Mouse (Mus musculus) midbrain, embryonic 15.5 days (tissue): ENCODE measurements around the gene Klf2. TPM values are rescaled to one million over a fixed set of nuclear protein-coding genes. Genes with fewer than 3 reads are reported as not detected.

Experiments used
- ATAC-seq: fragments of 200-750 bp; cut with Nextera tagmentation; replicated peaks from 2 replicates; pipeline ENCODE4 v1.8.0; 2017; ENCODE audit warnings: moderate TSS enrichment
- H3K27ac ChIP-seq: fragments of 300-500 bp; sonication (generic); 2 replicates; pipeline ENCODE4 v1.5.1; 2015; ENCODE audit warnings: mild to moderate bottlenecking, inconsistent platforms
- H3K27me3 ChIP-seq: fragments of 300-500 bp; sonication (generic); replicated peaks from 2 replicates; pipeline ENCODE4 v1.6.1; 2015; ENCODE audit warnings: inconsistent platforms
- H3K36me3 ChIP-seq: fragments of 300-500 bp; sonication (generic); replicated peaks from 2 replicates; pipeline ENCODE4 v1.6.1; 2015; ENCODE audit warnings: inconsistent platforms
- H3K4me1 ChIP-seq: fragments of 300-500 bp; sonication (generic); 2 replicates; pipeline ENCODE4 v1.6.1; 2015; ENCODE audit warnings: inconsistent platforms
- H3K4me2 ChIP-seq: fragments of 300-500 bp; sonication (generic); 2 replicates; pipeline ENCODE4 v1.6.1; 2015; ENCODE audit warnings: inconsistent platforms, mild to moderate bottlenecking, moderate library complexity
- H3K4me3 ChIP-seq: fragments of 300-500 bp; sonication (generic); 2 replicates; pipeline ENCODE4 v1.5.1; 2015; ENCODE audit warnings: mild to moderate bottlenecking, inconsistent platforms
- H3K9ac ChIP-seq: fragments of 300-500 bp; sonication (generic); 2 replicates; pipeline ENCODE4 v1.6.1; 2015; ENCODE audit warnings: mild to moderate bottlenecking, inconsistent platforms
- H3K9me3 ChIP-seq: fragments of 300-500 bp; sonication (generic); 2 replicates; pipeline ENCODE4 v1.6.1; 2016; ENCODE audit warnings: inconsistent platforms
- WGBS: fragments of 180-500 bp; shearing (Covaris S2); methylation state at CpG from one replicate; pipeline ENCODE4 v1.1.7; 2015; ENCODE audit warnings: mixed read lengths; 5-methylcytosine and 5-hydroxymethylcytosine counted together
- polyA plus RNA-seq: library from polyadenylated mRNA; unstranded; fragments of >200 nt; fragmentation: Nextera tagmentation; extraction: Ambion mirVana; gene quantifications from 2 replicates; pipeline ENCODE4 v1.2.1, GENCODE M21; 2015

Klf2 gene
- polyA plus RNA-seq, 1 experiment from 2014 or later, result 4.7 TPM

DNA sequence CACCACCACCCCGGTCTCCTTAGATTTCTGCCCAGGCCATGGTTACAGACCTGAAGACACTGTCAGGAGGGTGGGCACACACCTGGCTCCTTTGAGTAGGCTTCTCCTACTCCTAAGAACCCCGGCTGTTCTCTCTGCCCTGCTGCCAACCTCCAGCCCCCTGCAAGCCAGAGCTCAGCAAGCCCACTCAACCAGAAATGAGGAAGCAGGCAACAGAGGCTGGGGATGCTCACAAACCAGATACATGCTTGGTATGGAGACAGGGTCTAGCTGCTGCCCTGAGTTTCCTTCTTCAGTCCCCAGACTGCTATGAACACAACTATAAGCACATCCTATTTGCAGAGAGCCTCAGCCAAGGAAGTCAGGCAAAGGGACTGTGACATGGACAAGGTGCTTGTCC lies 29.3 kb downstream of the Klf2 start:
- Histone ChIP-seq H3K27me3 (no peaks in the 10 kb centered on the region), H3K36me3 (peaks cover 24% of the 10 kb centered on the region; the same call in 1 of the 2 replicates)
- 92% methylated on average over 2 of the region's 2 CpGs for WGBS

DNA sequence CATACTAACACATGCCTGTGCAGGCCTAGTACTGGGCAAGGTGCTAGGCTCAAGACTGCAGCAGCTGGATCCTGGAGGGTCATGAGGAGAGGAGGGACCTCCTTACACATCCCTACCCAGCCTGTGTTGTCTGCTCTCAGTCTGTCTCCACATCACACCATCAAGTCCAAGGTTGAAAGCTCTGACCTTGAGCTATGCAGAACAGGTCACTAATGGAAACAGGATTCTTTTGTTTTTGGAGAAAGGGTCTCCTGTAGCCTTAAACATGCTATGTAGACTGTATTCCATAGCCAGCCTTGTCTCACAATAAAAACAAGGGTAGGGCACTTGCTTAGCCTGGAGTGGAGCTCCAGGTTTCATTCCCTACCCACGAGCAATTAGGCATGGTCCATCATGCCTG lies 30.1 kb downstream of the Klf2 start:
- 76% methylated on average over 1 of the region's 1 CpGs for WGBS
- Histone ChIP-seq H3K36me3 (peaks cover 24% of the 10 kb centered on the region; the same call in 1 of the 2 replicates), H3K4me2 (no peak overlapping the region)

More for the DNA sequence above, 29.3 kb downstream of the Klf2 start:
- ATAC-seq, result no peak
- Histone ChIP-seq H3K9me3 (no peaks in the 10 kb centered on the region), H3K27ac (no peak overlapping the region), H3K9ac (no peak overlapping the region), H3K4me1 (no peaks in the 10 kb centered on the region), H3K4me2 (no peak overlapping the region), H3K4me3 (no peak overlapping the region)

DNA sequence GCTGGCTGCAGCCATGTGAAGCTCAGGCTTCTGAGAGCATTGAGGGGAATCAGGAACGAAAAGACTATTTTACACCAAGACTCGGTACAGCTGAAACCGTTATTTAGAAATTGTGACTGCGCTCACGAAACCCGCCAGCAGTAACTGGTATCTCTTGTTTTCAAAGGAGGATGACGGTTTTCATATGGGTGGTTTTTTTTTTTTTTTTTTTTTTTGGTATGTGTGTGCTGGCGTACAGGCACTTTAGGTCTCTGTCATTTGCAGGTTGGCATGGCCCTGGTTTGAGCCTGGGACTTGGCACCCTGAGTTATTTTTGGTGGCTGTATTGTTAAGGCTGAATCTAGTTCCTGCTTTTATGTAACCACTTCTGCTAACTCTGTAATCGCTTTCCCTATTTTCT lies 31.0 kb downstream of the Klf2 start:
- Histone ChIP-seq H3K27ac (no peak overlapping the region), H3K4me3 (no peak overlapping the region), H3K4me1 (no peaks in the 10 kb centered on the region), H3K9me3 (no peaks in the 10 kb centered on the region), H3K27me3 (no peaks in the 10 kb centered on the region), H3K9ac (no peak overlapping the region), H3K36me3 (peaks cover 16% of the 10 kb centered on the region; the same call in 1 of the 2 replicates), H3K4me2 (no peak overlapping the region)
- ATAC-seq, result no peak
- 86% methylated on average over 9 of the region's 9 CpGs for WGBS

More for the DNA sequence above, 30.1 kb downstream of the Klf2 start:
- Histone ChIP-seq H3K27me3 (no peaks in the 10 kb centered on the region), H3K9me3 (no peaks in the 10 kb centered on the region), H3K4me1 (no peaks in the 10 kb centered on the region), H3K27ac (no peak overlapping the region), H3K4me3 (no peak overlapping the region), H3K9ac (no peak overlapping the region)
- no peak for ATAC-seq

DNA sequence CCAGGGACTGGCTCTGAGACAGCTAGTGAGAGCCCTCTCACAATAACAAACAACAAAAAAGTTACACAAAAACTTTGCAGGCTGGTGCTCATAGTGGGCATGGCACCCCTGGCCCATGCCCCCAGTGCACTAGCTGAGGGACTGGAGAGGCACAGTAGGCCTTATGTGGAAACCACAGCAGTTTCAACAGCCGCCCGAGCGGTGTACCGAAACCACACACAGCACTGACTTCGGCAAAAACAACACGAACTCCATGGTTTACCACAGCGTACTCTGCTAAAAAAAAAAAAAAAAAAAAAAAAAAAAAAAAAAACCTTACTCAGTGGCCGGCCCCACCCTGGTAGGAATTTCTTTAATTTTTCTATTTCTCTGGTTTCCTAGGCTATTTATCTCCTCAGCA lies 31.9 kb downstream of the Klf2 start:
- Histone ChIP-seq H3K9me3 (no peaks in the 10 kb centered on the region), H3K4me3 (no peak overlapping the region), H3K27ac (no peak overlapping the region), H3K36me3 (peaks cover 10% of the 10 kb centered on the region; the same call in 1 of the 2 replicates), H3K27me3 (no peaks in the 10 kb centered on the region), H3K4me1 (no peaks in the 10 kb centered on the region), H3K4me2 (no peak overlapping the region), H3K9ac (no peak overlapping the region)
- no peak for ATAC-seq
- 93% methylated on average over 8 of the region's 8 CpGs for WGBS

DNA sequence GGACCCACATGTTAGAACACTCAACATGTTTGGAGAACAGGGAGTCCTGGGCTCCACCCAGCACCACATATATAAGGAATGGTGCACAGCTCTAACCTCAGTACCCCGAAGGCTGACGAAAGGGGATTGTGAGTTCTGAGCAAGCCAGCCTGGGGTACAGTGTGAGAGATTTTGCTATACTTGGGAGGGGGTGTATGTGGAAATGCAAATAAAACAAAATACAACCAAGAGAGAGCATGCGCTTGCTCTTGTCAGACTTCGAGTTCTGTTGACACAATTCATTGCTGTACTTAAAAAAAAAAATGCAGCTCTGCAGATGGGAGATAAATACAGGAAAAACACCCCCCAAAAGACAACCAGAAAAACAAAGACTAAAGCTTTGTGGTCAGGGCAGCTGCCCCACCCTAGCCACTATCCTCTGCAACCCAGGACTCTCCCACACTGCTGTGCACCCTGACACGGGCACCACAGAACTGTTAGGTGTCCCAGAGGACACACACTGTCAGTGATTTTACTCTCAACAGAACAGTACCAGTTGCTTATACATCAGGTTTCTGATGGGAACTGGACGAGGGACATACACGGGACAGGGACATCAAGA lies 32.7 kb downstream of the Klf2 start:
- 92% methylated on average over 7 of the region's 7 CpGs for WGBS
- peaks cover 12% of the 10 kb centered on the region; the same call in 1 of the 2 replicates for H3K36me3 ChIP-seq
- no peak for ATAC-seq

DNA sequence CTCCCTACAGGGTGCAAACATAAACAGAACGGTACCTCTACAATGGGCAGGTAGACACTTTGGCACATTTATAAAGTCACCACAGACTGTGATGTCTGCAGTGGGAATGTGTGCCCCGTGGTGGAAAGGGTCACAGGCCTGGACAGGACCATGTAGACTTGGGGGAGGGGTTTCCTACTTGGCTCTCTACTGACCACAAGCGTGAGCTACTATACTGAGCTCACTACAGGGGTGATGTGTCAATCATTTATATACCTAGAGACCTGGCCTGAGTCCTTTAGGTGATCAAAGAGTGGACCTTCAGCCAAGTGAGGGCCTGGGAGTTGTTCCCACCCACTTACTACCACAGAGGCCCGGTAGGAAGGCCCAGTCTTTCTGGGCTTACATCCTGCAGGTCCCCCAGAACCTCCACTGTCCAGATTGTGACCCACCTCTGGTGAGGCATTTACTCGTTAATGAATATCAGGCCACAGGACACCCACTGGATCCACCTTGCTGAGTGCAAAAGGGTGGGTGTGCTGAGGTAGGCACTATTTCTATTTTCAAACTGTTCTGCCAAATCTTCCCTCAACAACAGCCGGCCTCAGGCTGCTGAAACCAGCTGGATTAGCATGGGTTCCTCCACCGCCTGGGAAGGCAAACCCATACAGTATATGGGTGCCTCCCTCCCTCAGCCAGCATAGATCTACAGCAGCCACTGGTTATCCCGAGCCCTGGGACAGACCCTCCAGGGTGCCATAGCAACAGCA lies 34.3 kb downstream of the Klf2 start:
- H3K4me2 ChIP-seq, result no peak overlapping the region
- no peak overlapping the region for H3K9ac ChIP-seq
- H3K27me3 ChIP-seq, result no peaks in the 10 kb centered on the region
- H3K4me3 ChIP-seq, result no peak overlapping the region
- WGBS, result 81% methylated on average over 8 of the region's 8 CpGs
- peak; percentile 51 for ATAC-seq
- H3K36me3 ChIP-seq, result peaks cover 25% of the 10 kb centered on the region
- no peaks in the 10 kb centered on the region for H3K4me1 ChIP-seq
- no peak overlapping the region for H3K27ac ChIP-seq
- H3K9me3 ChIP-seq, result no peaks in the 10 kb centered on the region

More for the DNA sequence above, 32.7 kb downstream of the Klf2 start:
- H3K27ac ChIP-seq, result no peak overlapping the region
- no peaks in the 10 kb centered on the region for H3K4me1 ChIP-seq
- H3K4me3 ChIP-seq, result no peak overlapping the region
- H3K9ac ChIP-seq, result no peak overlapping the region
- H3K9me3 ChIP-seq, result no peaks in the 10 kb centered on the region
- H3K4me2 ChIP-seq, result no peak overlapping the region
- H3K27me3 ChIP-seq, result no peaks in the 10 kb centered on the region

DNA sequence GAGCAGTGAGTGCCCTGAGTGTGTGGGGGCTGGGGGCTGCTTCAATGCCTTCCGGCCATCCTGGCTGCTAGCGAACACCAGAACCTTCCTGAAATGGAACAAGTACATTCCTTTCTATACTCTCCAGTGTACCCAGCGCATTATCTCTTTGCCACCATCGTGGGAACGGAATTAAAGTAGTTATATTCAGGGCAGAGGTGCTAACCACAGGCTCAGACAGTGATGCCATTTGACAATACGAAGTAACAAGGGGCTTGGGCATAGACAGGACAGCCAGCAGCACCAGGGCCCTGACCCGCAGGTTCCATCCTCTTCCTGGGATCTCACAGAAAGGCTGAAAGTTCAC lies 34.8 kb downstream of the Klf2 start:
- peaks cover 30% of the 10 kb centered on the region for H3K36me3 ChIP-seq
- no peaks in the 10 kb centered on the region for H3K9me3 ChIP-seq
- H3K9ac ChIP-seq, result no peak overlapping the region
- no peaks in the 10 kb centered on the region for H3K4me1 ChIP-seq
- H3K4me2 ChIP-seq, result no peak overlapping the region
- ATAC-seq, result no peak
- no peak overlapping the region for H3K27ac ChIP-seq
- no peak overlapping the region for H3K4me3 ChIP-seq
- 85% methylated on average over 7 of the region's 7 CpGs for WGBS
- no peaks in the 10 kb centered on the region for H3K27me3 ChIP-seq

DNA sequence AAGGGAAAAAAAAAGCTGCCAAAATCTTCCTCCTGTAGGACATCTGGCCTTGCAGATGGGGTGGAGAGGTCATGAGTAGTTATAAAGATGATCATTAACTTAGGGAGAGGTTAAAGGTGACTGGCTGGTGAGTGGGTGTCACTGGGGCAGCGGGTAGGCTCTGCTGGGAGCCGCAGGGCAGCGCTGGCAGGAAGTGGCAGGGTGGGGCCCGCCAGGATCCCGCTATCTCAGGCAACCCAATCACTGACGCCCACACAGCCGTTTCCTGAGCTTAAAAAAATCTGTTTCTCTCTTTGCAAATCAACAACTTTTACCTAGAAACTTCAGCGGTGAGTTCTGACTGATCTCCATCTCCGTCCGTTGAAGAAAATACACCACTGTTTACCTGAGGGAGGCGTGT lies 35.4 kb downstream of the Klf2 start:
- Histone ChIP-seq H3K4me3 (no peak overlapping the region), H3K9ac (no peak overlapping the region), H3K4me2 (no peak overlapping the region), H3K4me1 (no peaks in the 10 kb centered on the region), H3K27me3 (no peaks in the 10 kb centered on the region), H3K9me3 (no peaks in the 10 kb centered on the region), H3K36me3 (peaks cover 29% of the 10 kb centered on the region), H3K27ac (no peak overlapping the region)
- WGBS, result 90% methylated on average over 11 of the region's 11 CpGs
- ATAC-seq, result no peak

DNA sequence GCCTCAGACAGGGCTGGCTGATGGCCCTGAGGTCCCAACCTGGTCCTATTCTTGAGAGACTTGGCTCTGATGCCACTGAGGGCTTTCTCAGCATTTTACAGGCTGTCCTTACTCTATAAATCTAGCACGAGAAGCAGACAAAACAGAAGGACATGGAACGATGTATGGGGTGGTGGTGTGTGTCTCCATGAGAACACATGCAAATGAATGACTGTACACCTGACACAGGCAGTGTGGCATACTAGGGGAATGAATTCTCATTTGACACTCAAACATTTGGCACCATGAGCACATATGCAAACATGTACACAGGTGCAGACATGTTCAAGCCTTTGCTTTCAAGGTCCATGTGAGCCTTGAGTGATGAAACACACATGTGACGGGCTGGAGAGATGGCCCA lies 37.8 kb downstream of the Klf2 start:
- 92% methylated on average over 3 of the region's 3 CpGs for WGBS
- Histone ChIP-seq H3K4me2 (no peak overlapping the region), H3K9me3 (no peaks in the 10 kb centered on the region), H3K27me3 (no peaks in the 10 kb centered on the region), H3K4me1 (no peaks in the 10 kb centered on the region), H3K9ac (no peak overlapping the region), H3K4me3 (no peak overlapping the region), H3K27ac (no peak overlapping the region), H3K36me3 (peaks cover 37% of the 10 kb centered on the region)
- ATAC-seq, result no peak

DNA sequence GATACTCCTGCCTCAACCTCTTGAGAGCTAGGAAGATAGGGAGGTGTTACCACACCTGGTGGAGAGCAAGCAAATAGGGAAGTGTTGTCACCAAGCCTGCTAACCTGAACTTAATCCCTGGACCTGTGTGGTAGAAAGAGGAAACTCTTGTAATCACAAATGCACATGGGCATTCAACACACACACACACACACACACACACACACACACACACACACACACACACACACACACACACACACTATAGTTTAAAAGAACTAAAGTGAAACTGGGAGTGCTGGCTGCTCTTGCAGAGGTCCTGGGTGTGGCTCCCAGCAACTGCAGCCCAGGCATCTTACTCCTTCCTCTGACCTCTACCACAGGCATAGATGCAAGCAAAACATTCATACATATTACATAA lies 41.3 kb downstream of the Klf2 start:
- ATAC-seq, result no peak
- Histone ChIP-seq H3K27me3 (no peaks in the 10 kb centered on the region), H3K4me3 (no peak overlapping the region), H3K36me3 (peaks cover 44% of the 10 kb centered on the region), H3K4me2 (no peak overlapping the region), H3K4me1 (no peaks in the 10 kb centered on the region), H3K9ac (no peak overlapping the region), H3K27ac (no peak overlapping the region), H3K9me3 (no peaks in the 10 kb centered on the region)

DNA sequence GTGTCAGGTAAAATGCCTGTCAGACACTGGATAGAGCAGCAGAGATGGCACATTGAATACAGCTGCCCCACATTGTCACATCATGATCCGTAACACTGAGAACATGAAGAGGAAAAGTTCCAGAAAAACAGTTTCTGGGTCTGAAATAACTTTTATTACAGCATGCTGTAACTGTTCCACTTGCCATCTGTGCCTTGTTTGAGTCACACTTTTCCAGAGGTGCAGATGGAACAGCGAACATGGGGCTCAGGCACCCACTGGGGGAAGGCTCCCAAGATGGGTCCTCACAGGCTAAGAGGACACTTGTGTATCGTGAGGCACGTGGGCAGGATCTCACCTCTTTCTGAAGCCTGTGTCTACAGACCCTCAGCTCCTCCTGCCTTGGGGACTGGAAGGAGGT lies 43.9 kb downstream of the Klf2 start:
- ATAC-seq, result no peak
- Histone ChIP-seq H3K9me3 (no peaks in the 10 kb centered on the region), H3K36me3 (peaks cover 38% of the 10 kb centered on the region), H3K27me3 (no peaks in the 10 kb centered on the region), H3K9ac (no peak overlapping the region), H3K4me2 (no peak overlapping the region), H3K4me1 (no peaks in the 10 kb centered on the region), H3K27ac (no peak overlapping the region), H3K4me3 (no peak overlapping the region)
- WGBS, result 97% methylated on average over 4 of the region's 4 CpGs

DNA sequence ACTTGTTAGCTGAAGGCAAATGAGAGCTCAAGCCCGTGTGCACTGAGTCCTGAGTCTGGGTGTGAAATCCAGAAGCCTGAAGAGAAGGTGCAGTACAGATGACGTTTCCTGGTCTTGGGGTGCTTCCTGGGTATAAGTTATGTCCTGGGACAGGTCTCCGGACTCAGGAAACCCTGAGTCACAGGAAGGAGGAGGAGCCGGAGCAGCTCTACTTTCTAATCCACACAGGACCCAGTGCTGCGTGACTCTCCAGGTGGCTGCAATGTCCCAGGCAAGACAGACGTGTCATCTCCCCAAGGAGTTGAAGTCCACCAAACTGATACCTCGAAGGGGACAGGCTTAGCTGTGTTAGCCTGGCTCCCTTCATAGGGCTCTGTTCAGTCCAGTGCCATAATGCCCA lies 44.6 kb downstream of the Klf2 start:
- H3K36me3 ChIP-seq, result peaks cover 41% of the 10 kb centered on the region

DNA sequence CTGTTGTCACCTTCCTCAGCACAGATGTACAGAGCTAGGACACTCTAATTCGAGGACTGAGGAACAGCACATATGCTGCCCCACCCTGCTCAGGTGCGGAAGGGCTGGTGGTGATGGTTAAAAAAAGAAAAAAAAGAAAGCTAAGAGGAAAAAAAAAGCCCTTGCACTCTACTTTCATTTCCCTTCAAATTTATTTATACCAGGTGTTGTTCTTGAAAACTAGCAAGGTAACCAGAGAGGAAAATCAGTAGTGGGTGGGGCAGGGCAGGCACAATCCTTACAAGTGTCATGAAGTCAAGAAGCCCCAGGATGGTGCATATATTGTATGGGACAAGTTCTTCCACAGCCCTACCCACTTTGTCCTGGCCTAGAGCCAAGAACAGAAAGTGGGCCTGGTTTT lies 46.2 kb downstream of the Klf2 start:
- Histone ChIP-seq H3K27me3 (no peaks in the 10 kb centered on the region), H3K4me3 (no peak overlapping the region), H3K4me1 (no peaks in the 10 kb centered on the region), H3K36me3 (peaks cover 45% of the 10 kb centered on the region), H3K9ac (no peak overlapping the region), H3K27ac (no peak overlapping the region), H3K4me2 (no peak overlapping the region), H3K9me3 (no peaks in the 10 kb centered on the region)
- WGBS, result 100% methylated on average over 2 of the region's 2 CpGs
- no peak for ATAC-seq

More for the DNA sequence above, 44.6 kb downstream of the Klf2 start:
- Histone ChIP-seq H3K4me3 (no peak overlapping the region), H3K4me2 (no peak overlapping the region), H3K9ac (no peak overlapping the region), H3K27ac (no peak overlapping the region), H3K4me1 (no peaks in the 10 kb centered on the region), H3K9me3 (no peaks in the 10 kb centered on the region), H3K27me3 (no peaks in the 10 kb centered on the region)
- no peak for ATAC-seq
- WGBS, result 89% methylated on average over 7 of the region's 7 CpGs
